Mouse (Mus musculus) adrenal gland, adult (tissue): ENCODE data around the gene Gm42417.

Source experiments
- DNase-seq, 2 experiments: peaks; one replicate each; pipeline ENCODE4 v3.0.0; 2022 to 2023; ENCODE audit warnings: low spot score in 1 of 2; ENCODE audit not compliant: inconsistent age in 2 of 2

Gm42417 gene

DNA sequence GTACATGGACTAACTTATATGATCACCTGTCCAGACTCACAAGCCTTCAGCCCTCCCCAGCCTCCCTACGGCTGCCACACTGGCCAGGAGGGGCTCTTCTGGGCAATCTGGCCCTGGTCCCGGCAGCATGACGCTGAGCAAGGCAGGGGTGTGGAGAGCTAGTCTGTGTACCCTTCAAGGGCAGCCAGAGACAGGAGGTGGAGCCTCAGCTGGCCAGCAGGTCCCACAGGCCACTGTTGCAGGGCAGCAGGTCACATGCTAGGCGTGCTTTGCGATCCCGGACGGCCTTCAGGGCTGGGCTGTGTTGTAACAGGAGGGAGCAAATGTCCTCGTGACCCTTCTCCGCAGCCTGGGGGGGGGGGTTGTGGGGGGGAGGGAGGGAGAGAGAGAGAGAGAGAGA, at the start of gene Gm42417:
Gene Gm42417, minus strand, starts transcription at position 244 of the 400 bp plus-strand sequence.
- peak; percentile 96 for DNase-seq

DNA sequence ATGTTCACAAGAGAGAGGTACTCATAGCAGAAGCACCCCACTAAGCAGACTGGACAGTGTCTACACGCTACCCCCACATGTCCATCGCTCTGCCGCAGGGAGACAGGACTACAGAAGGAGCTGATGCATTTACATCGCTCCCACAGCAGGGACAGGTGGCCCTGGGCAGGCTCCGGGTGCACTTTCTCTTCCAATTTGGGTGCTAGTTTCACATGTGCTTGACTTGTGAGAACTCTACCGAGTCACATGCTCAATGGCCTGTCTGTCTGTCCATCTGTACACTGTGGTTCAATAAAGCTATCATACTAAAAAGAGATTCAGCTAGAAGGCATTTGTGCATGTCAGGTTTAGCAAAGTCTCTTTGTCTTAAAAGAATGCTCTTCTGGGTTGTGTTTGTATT, 48.6 kb upstream of the Gm42417 start:
- no peak for DNase-seq

DNA sequence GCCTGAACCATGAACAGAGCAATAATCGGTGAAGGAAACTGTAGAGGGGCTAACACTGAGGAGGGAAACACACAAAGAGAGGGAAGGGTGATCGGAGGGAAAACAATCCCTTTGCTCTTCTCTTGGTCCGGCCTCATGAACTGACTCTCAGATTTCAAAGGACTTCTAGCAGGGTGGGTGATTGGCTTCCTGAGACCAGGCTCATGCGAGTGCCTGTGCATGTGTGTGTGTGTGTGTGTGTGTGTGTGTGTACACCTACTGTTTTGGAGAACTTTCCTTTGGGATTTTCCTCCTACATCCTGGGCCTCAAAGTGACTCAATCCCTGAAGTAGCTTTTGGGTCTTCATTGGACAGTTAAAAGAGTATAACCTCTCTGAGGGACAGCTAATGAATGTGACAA, 47.1 kb upstream of the Gm42417 start:
- no peak for DNase-seq

DNA sequence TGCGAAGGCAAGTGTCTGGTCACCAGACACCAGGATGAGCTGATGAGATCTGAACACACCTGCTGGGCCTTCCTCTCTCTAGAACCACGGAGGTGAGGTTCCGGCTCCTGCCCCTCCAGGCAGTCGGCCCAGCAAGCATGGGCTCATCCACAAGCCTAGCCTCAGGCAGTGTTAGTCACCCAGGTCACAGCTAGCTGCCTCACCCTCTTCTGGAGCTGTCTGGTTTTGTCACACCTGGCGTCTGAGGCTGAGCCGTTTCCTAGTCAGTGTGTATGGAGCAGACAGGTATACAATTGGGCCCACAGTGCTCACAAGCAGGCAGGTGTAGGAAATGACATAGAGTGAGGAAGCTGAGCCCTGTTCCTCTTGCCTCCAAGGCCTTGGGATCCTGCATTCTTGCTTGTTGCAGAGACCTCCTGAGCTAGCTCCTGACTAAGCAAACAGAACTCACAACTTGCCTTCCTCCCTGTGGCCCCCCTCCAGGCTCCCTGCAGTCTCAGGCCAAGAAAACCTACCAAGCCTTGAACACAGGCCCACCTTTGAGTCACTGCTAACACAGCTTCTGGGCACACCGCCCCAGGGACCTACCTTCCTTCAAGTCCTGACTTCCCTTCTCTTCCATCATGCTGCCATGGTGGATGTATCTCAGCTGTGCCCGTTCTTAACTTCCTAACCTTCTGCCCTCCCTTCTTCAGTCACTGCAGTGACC, 44.3 kb upstream of the Gm42417 start:
- peak in 1 of 2 experiments; percentile 55 for DNase-seq

DNA sequence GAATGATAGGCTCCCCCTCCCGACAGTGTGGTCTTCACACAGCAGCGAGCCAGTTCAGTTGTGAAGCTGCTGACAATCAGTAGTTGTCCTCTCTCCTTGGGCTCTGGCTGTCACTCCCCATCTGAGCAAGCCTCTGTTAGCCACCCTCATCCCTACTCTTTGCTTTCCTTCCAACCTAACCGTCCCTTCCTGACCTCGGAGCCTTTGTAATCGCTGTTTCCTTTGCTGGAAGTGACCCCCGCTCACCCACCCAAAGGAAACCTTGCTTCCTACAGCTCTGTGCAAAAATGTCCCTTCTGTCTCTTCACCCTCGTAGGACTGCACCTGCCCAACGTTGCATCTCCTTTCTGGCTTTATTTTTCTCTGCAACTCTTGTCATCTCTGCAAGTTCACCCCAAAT, 43.0 kb upstream of the Gm42417 start:
- DNase-seq = no peak

DNA sequence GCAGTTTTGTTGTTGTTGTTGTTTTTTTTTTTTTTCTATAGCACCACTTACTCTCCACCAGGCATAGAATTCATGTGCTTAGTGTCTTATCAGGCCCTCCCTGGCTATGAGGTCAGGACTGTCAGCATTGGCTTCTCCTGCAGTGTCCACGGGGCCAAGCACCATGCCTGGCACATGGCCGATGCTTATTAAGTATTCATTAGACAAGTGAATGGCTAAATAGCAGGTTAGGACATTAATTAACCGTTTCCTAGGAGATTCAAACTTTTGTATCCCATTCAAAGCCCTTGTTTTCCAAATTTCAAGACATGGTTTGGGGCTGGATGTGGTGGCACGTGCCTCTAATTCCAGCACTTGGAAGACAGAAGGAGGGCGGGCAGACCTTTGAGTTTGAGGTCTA, 42.0 kb upstream of the Gm42417 start:
- no peak for DNase-seq

DNA sequence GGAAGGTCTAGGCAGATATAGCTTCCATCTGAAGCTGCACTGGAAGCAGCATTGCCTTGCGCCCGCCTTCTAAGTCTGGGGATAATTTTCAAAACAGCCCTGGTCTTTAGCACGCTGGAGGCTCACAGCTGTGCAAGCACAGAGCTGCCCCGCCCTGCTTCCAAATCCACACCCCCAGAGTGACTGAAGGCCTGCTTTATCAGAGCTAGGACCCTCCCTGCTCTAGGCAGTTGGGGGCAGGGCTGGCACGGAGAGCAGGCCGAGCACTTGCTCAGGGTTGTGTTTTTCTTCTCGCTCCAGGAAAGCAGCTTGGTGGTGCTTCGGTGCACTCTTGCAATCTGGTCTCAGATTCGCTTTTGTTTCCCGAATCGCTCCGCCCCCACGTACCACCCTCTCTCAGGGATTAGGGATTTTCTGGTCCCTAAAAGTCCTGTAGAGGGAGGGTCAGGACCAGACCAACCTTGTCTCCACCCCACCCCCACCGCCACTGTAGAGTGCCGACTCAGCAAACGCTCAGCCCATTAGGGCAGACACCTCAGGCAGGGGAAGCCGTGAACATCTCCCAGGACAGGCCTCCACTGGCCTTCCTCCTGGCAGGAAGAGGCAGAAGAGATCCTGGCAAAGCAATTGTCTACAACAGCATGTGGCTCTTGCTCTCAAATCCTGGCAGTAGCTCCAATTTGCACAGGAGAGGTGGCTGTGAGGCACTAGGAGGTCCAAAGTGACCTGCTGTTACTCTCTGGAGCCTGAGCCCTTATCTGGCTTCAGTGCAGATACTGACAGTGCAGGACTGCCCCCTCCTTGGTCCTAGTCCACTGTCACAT, 41.4 kb upstream of the Gm42417 start:
- peak; percentile 67 to 81 for DNase-seq

DNA sequence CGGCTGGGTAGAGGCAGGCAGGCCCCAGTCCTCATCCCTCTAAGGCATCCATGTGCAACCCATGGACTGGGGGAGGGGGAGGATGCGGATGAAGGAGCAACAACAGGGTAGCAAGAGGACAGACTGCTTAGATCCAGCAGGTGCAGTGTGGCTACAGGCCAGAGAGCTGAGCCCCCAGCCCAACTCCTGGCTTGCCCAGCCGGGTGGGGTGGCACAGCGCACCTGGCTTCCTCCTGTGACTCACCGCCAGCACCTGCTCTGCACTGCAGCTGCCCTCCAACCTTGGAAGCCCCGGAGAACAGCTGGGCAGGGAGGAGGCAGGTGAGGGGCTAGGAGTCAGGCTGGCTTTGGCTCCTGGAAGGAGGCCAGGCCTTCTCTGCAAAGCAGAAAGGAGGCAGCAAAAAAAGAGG, 40.8 kb upstream of the Gm42417 start:
- DNase-seq = no peak

DNA sequence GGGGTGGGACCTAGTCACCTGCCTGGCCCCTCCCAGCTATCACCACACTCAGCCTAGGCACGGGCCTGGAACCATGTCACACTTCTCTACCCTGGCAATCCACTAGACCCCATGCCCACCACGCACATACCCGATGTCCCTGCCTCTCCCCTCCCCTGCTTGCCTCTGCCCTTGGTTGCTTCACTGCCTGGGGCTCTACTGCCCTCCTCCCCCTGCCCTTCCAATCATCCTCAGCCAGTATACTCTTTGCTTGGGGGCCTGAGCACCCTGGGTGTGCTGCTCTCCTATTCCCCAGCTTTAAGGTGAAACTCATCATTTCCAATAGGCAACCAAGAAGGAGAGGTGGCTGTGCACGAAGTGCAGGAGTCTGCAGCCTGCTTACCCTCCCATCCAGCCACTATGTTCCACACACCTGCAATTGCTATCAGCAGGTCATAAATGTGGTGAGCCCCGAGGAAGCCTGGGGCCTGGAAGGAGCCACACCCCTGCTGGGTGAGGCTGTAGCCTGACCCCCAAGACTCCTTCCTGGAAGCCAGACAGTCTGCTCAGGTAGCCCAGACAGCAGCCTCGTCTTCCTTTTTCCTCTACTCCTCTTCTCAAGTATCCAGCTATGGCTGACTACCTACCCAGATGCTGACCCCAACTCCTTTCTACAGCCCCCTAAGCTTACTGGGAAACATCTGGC, 37.9 kb upstream of the Gm42417 start:
- no peak for DNase-seq

DNA sequence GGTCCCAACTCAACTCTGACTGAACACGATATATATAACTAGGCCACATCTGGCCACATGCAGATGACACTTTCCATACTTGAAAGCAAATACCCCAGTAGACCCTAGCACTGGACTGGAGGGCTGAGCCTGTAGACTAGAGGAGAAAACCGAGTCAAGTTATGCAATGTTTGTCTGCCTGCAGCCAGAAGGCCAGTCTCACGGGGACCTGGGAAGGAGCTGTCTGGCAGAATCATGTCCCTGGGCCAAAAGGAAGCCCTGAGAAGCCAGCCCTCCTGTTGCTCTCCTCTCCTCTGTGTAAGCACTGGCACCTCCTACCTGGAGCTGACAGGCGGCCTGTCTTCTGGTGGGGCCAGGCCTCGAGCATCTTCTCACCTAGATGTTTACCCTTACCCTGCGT, 36.1 kb upstream of the Gm42417 start:
- DNase-seq = no peak

DNA sequence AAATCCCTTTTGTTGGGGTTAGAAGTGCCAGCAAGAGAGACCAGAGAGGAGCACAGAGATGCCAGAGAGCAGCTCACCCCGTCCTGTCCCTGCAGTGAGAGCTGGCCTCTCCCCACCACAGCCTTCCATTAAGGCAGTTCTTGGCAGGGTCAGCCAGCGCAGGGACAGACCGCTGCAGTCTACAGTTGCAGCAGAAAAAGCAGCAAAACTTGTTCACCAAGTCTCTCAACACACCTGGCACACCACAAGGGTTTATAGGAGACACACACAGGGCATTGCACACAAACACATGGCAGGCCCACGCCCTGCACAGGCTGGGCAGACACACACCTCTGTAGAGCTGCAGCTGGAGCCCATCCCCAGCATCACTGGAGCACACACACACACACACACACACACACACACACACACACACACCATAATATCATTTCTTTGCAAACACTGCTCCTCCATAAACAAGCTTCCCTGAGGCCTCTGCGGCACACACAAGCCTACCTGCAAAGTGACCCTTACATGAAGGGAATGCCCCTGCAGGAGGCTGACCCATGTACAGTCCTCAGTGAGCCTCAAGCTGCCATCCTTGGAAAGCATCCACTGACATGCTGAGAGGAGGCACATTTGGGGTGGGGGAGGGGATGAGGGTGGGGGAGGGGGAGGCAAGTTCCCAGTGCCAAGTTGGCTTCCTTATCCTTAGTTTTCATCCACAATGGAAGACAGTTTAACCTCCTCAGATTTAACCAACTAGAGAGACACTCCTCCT, 35.1 kb upstream of the Gm42417 start:
- no peak for DNase-seq

DNA sequence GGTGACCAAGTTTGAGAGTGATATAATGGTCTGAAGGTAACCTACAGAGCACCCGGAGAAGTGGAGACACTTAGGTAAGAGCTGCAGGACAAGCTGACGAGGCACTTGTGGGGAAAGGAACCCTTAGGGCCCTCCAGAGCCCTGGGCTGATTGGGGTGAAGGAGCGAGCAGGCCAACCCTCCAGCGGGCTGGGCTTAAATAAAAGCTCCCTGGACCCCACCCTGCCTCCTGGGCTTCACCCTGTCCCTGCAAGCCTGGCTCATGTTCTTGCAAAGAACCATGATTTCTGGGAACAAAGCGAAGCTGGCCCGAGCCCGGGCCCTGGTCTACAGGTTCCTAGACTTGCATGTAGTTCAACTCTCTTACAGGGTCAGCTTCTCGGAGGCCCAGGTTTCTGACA, 34.3 kb upstream of the Gm42417 start:
- no peak for DNase-seq

DNA sequence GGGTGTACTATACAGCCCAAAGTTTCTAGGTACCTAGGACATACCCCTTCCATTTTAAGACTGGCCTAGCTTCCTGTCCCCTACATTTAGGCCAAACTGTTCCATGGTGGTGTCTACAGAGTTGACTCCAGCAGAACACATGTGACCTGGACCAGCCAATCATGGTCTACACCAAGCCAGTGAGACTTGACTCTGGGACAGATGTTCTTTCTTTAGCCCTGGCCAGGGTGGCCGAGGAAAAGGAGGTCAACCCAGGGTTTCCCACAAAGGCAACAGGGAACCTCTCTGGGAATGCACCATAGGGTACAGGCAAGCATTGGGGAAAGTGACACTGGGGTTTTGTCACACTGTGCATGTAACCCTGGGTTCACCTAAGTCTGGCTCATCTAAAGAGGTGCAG, 33.5 kb upstream of the Gm42417 start:
- no peak for DNase-seq

DNA sequence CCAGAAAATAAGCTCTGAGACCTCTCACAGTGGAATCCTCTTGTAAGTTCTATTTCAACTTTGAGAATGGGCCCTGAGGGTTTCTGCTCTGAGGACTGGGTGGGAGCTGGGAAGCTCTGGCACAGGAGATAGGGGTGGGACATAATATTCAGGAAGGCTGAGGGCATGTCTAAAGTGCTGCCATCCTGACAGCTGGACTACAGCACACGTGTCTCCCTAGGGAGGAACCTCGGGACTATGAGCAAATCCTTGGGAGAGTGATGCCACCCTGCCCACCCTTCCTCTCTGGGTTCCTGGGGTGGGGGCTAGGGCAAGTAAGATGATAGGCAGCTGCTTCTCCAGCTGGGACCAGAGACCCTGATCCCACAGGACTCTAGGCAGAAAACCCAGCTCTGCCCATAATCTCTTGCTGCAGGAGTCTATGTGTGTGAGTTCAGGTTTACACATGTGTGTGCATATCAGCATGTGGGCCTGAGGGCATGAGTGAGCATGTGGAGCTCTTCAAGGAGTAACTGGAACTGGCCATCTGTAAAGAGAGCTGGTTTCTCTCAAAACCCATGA, 33.0 kb upstream of the Gm42417 start:
- peak in 1 of 2 experiments; percentile 65 for DNase-seq

DNA sequence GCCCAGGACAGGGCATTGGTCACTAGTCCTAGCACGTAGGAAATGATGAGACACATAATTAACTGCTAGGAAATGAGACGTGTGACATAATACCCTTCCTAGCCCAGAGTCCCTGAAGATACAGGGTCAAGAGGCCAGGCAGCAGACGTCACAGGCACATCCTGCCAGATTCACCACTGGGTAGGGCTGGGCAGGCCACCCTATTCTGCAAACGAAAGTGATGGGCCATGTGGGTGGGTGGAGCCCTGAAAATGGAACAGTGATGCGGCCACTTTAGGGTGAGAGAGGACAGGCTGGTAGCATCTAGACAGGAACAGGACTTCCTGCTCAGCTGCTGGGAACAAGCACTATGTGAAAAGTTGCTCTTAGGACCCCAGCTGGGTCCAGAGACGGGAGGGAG, 32.4 kb upstream of the Gm42417 start:
- peak; percentile 90 to 95 for DNase-seq

DNA sequence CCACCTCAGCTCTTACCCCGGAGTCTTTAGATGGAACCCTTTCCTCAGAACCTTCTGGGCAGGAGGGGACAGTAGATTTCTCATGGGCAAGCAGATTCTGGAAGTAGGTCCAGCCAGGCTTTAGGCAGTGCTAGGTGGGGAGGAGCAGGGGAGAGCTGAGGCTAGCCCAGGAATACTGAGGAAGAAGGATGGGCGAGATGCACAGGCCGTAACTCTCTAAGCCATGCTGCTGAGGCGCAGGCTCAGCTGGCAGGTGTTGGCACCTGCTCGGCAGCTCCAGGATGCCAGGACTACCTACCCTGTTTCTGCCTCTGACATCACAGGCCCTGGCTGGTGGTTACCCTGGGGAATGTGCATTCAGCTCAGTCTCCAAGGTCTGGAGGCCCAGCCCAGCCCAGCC, 31.1 kb upstream of the Gm42417 start:
- DNase-seq = no peak

DNA sequence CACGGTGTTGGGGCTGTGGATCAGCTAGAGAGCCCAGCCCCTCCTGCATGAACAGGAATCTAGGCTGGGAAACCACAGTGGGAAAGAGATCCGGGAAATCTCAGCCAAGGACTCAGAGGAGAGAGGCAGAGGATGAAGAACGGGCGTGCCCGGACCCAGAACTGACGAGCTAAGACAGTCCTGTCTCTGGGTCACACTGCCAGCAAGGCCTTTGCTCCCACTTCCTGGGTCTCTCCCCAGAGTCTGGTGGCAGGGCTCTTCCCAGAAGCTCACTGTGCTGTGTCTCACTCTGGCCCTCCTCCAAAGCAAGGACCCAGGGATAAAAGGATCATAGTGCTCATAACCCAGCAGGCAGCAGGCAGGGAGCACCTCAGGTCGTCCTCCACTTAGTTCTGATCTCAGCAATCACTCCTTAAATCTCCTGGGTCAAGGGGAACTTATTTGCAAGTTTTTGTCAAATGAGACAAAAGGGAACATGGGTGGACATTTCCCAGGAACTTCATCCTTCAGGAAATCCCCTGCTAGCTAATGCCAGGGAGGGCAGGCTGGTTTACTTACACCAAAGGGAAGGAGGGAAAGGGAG, 30.6 kb upstream of the Gm42417 start:
- DNase-seq = peak; percentile 57 to 75

DNA sequence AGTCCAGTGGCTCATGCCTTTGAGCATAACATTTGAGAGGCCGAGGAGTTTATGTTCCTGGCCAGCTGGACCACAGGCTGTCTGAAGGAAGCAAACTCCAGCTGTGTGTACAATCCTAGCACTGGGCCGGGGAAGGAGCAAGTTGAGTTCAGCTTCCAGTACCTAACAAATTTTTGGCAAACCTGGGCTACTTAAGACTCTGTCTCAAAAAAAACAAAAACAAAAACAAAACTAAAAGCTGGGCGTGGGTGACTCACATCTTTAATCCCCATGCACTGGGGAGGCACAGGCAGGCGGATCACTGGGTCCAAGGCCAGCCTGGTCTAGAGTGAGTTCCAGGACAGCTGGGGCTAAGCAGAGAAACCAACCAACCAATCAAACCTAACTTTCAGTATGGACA, 29.5 kb upstream of the Gm42417 start:
- peak; percentile 58 to 79 for DNase-seq

DNA sequence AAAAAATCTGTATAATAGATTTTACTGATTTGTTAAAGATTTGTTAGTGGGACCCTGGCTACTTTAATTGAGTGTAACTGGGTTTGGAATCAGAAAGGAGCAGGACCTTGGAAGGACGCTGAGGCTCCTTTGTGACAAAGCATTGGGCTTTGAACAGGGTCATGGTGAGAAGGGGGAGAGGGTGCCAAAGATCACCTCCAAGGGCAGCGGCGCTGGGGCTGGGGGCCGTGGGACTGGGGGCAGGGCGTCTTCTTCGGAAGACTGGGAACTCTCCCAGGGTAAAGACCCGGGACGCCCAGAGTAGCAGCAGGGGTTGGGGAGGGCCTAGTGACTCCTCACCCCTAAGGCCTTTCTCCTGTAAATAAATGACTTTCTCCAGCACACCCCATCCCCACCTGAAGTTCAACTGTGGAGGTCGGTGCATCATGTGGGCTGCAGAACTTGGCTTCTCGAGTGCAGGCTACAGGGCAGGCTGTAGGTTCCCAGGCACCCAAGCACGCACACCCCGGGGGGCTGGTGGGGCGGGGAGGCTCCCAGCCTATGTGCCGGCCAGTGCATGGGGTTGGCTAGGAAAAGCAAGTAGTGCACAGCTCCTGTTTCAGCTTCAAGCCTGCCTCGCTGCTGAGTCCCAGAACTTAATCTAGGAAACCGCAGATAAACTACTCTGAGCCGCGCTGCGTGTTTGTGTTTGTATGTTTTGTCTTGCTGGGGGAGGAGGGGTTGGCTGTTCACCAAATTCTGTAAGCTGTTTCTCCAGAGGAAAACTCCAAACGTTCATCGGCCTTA, 28.8 kb upstream of the Gm42417 start:
- no peak for DNase-seq

DNA sequence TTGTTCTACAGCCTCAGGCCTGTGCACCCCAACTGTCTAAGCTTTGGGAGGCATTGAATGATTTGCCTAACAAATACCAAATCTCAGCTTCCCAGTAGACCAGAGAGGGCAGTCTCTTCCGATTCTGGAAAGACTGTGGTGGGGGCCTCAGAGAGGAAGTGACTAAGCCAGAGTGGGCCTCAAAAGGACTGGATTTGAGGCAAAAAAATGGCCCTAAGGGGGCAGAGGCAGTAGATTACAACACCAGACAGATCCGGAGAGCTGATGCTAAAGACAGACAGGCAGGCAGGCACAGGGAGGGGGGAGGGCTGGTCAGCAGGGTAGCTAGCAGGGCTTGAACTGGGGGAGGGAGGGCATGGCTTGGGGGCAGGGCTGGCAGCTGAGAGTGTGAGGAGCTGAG, 27.2 kb upstream of the Gm42417 start:
- DNase-seq = no peak
